Mouse (Mus musculus): Measurements from ENCODE around the gene Spock1. TPM values are rescaled to one million over a fixed set of nuclear protein-coding genes. Genes with fewer than 3 reads are reported as not detected.

Spock1 gene
- polyA plus RNA-seq, 1 experiment from 2014 or later, result 3.7 TPM

GRCm38 (mm10) chr13:57671919-57672318 is 236.2 kb downstream of the Spock1 start:
- Histone ChIP-seq H3K4me3 (replicated peaks) (no peak overlapping the region), H3K27ac (no peak overlapping the region), H3K4me1 (no peaks in the 10 kb centered on the region), H3K36me3 (no peaks in the 10 kb centered on the region), H3K9me3 (no peaks in the 10 kb centered on the region), H3K27me3 (replicated peaks) (no peaks in the 10 kb centered on the region), H3K4me2 (no peak overlapping the region), H3K9ac (no peak overlapping the region)
- 74% methylated on average over 9 of the region's 9 CpGs for WGBS
- no peak for ATAC-seq (ENCODE audit: insufficient read depth, low FRiP score, low read depth)

DNA sequence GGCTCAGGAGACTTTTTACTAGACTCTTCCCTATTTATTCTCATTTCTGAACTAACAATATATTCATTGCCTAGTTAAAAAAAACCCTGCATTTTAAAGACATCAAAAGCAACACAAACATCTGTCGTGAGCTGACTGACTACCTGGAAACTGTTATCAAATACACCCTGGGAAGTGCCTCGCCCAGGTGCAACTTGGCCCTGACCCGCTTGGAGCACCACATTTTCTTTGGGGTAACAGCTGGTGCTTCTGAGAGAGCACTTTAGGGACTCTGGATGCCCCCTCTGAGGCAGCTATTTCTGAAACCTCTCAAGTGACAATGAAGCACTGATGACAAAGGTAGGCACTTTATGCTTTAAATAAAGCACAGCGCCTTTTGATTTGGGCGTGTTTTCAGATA is 236.8 kb downstream of the Spock1 start:
- Histone ChIP-seq H3K27ac (no peak overlapping the region), H3K27me3 (replicated peaks) (no peaks in the 10 kb centered on the region), H3K9ac (no peak overlapping the region), H3K4me1 (no peaks in the 10 kb centered on the region), H3K36me3 (no peaks in the 10 kb centered on the region), H3K4me3 (replicated peaks) (no peak overlapping the region), H3K9me3 (no peaks in the 10 kb centered on the region), H3K4me2 (no peak overlapping the region)
- WGBS, result 71% methylated on average over 5 of the region's 5 CpGs
- no peak for ATAC-seq (ENCODE audit: insufficient read depth, low FRiP score, low read depth)

- Histone ChIP-seq H3K9ac (no peak overlapping the region), H3K36me3 (no peaks in the 10 kb centered on the region), H3K4me1 (no peaks in the 10 kb centered on the region), H3K4me3 (replicated peaks) (no peak overlapping the region), H3K27ac (no peak overlapping the region), H3K4me2 (no peak overlapping the region), H3K9me3 (no peaks in the 10 kb centered on the region), H3K27me3 (replicated peaks) (no peaks in the 10 kb centered on the region)
- WGBS, result 70% methylated on average over 3 of the region's 3 CpGs
- no peak for ATAC-seq (ENCODE audit: insufficient read depth, low FRiP score, low read depth)
These were observed 240.5 kb downstream of the Spock1 start for GRCm38 (mm10) chr13:57667621-57668020.

DNA sequence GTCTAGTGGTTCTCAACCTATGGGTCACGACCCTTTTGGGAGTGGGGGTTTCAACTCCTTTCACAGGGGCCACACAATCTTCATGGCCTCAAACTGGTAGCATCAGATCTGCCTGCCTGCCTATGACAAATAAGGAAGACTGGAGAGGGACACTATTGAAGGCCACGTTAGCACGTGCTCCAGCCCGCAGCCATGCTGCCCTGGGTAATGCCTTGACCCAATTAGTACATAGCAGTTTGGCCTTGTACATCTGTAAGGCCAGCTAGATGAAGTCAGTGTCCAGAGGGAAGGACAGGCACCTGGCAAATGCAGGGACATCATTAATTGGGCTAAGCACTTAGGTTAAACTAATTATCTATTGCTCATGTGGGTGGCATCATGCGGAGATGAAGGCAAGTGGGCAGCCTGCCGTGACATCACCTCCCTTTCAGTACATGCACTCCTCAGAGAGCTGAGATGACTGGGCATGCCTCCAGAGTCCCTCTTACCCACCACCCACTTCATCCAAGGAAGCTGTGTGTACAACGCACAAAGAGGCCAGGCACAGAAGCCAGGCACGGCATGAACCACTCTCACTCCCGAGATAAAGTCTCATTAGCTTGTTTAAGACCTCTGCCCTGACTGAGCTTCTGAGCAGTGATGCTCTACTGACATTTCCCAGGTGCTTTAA is 241.8 kb downstream of the Spock1 start:
- H3K4me3 ChIP-seq (replicated peaks), result no peak overlapping the region
- no peaks in the 10 kb centered on the region for H3K9me3 ChIP-seq
- H3K4me1 ChIP-seq, result no peaks in the 10 kb centered on the region
- 50% methylated on average over 9 of the region's 9 CpGs for WGBS
- H3K27ac ChIP-seq, result no peak overlapping the region
- no peak overlapping the region for H3K9ac ChIP-seq
- H3K4me2 ChIP-seq, result no peak overlapping the region
- ATAC-seq (ENCODE audit: insufficient read depth, low FRiP score, low read depth), result no peak
- H3K36me3 ChIP-seq, result no peaks in the 10 kb centered on the region
- H3K27me3 ChIP-seq (replicated peaks), result no peaks in the 10 kb centered on the region

GRCm38 (mm10) chr13:57662554-57662953 is 245.6 kb downstream of the Spock1 start:
- no peak overlapping the region for H3K4me2 ChIP-seq
- no peak for ATAC-seq (ENCODE audit: insufficient read depth, low FRiP score, low read depth)
- H3K9me3 ChIP-seq, result no peaks in the 10 kb centered on the region
- H3K9ac ChIP-seq, result no peak overlapping the region
- H3K27me3 ChIP-seq (replicated peaks), result no peaks in the 10 kb centered on the region
- H3K27ac ChIP-seq, result no peak overlapping the region
- WGBS, result 71% methylated on average over 4 of the region's 4 CpGs
- H3K4me3 ChIP-seq (replicated peaks), result no peak overlapping the region
- no peaks in the 10 kb centered on the region for H3K36me3 ChIP-seq
- H3K4me1 ChIP-seq, result no peaks in the 10 kb centered on the region

DNA sequence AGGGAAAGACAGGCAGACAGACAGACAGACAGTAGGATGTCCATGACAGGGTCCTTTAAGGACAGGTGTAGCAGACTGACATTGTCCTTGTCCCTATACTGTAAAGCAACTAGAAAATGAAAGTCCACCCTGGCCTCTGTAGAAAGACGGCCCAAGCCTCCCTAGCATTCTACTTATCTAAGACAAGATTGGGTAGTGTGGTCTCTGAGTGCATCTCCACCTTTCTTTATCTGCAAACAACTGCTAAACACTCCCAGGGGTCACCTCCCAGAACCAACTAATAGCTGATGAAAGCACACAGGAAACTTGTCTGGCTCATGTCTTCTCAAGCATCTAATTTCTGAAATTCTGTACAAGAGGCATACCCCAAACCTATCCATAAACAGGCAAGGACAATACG is 247.6 kb downstream of the Spock1 start:
- no peak for ATAC-seq (ENCODE audit: insufficient read depth, low FRiP score, low read depth)
- Histone ChIP-seq H3K4me1 (no peaks in the 10 kb centered on the region), H3K27ac (no peak overlapping the region), H3K4me2 (no peak overlapping the region), H3K4me3 (replicated peaks) (no peak overlapping the region), H3K9me3 (no peaks in the 10 kb centered on the region), H3K9ac (no peak overlapping the region), H3K36me3 (no peaks in the 10 kb centered on the region), H3K27me3 (replicated peaks) (no peaks in the 10 kb centered on the region)
- WGBS, result 80% methylated on average over 2 of the region's 2 CpGs

- Histone ChIP-seq H3K27me3 (replicated peaks) (no peaks in the 10 kb centered on the region), H3K4me2 (no peak overlapping the region), H3K9ac (no peak overlapping the region), H3K4me1 (no peaks in the 10 kb centered on the region), H3K27ac (no peak overlapping the region), H3K36me3 (no peaks in the 10 kb centered on the region), H3K9me3 (no peaks in the 10 kb centered on the region), H3K4me3 (replicated peaks) (no peak overlapping the region)
- ATAC-seq (ENCODE audit: insufficient read depth, low FRiP score, low read depth), result no peak
- 57% methylated on average over 3 of the region's 3 CpGs for WGBS
These were observed 248.3 kb downstream of the Spock1 start for GRCm38 (mm10) chr13:57659872-57660271.

DNA sequence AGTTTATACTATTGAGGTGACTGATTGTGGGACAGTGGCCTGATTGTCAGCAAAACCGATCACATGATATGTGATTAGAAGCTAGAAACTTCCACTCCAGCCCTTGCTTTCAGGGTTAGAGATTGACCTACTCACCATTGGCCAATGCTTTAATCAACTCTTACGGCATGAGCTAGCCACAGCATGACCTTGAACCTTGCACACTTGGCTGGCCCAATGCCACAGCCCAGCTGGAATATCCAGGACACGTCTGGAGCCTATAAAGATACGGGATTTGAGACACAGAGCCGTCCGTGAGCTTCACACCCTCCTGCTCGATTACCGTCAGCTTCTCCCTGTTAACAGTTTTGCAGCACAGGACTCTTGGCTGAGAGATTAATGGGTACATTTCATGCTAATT is 251.5 kb downstream of the Spock1 start:
- H3K27ac ChIP-seq, result no peak overlapping the region
- no peak for ATAC-seq (ENCODE audit: insufficient read depth, low FRiP score, low read depth)
- no peak overlapping the region for H3K4me3 ChIP-seq (replicated peaks)
- no peaks in the 10 kb centered on the region for H3K9me3 ChIP-seq
- H3K27me3 ChIP-seq (replicated peaks), result no peaks in the 10 kb centered on the region
- H3K36me3 ChIP-seq, result no peaks in the 10 kb centered on the region
- H3K4me1 ChIP-seq, result no peaks in the 10 kb centered on the region
- no peak overlapping the region for H3K4me2 ChIP-seq
- 66% methylated on average over 8 of the region's 8 CpGs for WGBS
- H3K9ac ChIP-seq, result no peak overlapping the region

- Histone ChIP-seq H3K9ac (no peak overlapping the region), H3K27ac (no peak overlapping the region), H3K4me1 (no peaks in the 10 kb centered on the region), H3K4me2 (no peak overlapping the region), H3K4me3 (replicated peaks) (no peak overlapping the region), H3K9me3 (no peaks in the 10 kb centered on the region), H3K36me3 (no peaks in the 10 kb centered on the region), H3K27me3 (replicated peaks) (no peaks in the 10 kb centered on the region)
- WGBS, result 80% methylated on average over 7 of the region's 7 CpGs
- ATAC-seq (ENCODE audit: insufficient read depth, low FRiP score, low read depth), result no peak
These were observed 253.8 kb downstream of the Spock1 start for GRCm38 (mm10) chr13:57654362-57654761.

DNA sequence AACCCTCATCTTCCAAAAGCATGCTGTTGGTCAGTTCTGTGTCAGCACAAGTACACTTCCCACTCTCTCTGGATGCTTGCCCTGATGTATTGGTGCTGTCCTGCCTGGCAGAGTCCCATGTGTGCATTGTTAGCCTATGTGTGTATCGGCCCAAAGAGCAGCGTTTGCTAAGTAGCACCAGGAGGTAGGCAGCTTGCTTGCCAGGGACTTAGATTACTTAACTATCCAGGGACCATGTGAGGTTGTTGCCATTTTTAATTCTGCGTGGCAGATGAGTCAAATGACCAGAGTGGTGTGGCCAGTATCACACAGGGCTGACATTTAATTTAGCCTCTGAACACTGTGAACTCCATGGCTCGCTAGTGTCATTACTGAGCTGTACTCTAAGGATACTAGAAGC is 256.9 kb downstream of the Spock1 start:
- no peak for ATAC-seq (ENCODE audit: insufficient read depth, low FRiP score, low read depth)
- H3K9me3 ChIP-seq, result no peaks in the 10 kb centered on the region
- no peak overlapping the region for H3K4me2 ChIP-seq
- no peak overlapping the region for H3K27ac ChIP-seq
- H3K4me3 ChIP-seq (replicated peaks), result no peak overlapping the region
- no peak overlapping the region for H3K9ac ChIP-seq
- no peaks in the 10 kb centered on the region for H3K36me3 ChIP-seq
- no peaks in the 10 kb centered on the region for H3K27me3 ChIP-seq (replicated peaks)
- 80% methylated on average over 4 of the region's 4 CpGs for WGBS
- no peaks in the 10 kb centered on the region for H3K4me1 ChIP-seq

DNA sequence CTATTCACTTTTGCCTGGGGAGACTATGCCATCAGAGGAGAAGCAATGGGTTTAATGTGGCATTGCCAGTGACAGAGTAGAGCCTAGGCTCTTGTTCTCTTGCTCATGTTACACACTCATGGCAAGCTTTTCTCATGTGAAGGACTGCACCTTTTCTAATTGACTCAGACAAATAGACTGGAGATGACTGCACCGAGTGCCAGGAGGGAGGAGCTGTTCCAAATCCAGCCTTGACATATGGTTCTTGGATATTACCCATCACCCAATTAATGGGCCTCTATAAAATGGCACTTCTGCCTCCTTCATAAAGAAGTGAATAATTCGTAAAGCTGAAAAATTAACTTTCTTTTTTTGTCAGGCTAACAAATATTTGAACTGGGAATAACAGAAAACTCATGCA is 259.3 kb downstream of the Spock1 start:
- Histone ChIP-seq H3K4me1 (no peaks in the 10 kb centered on the region), H3K36me3 (no peaks in the 10 kb centered on the region), H3K4me2 (no peak overlapping the region), H3K27me3 (replicated peaks) (no peaks in the 10 kb centered on the region), H3K9ac (no peak overlapping the region), H3K27ac (no peak overlapping the region), H3K4me3 (replicated peaks) (no peak overlapping the region), H3K9me3 (no peaks in the 10 kb centered on the region)
- WGBS, result 60% methylated on average over 2 of the region's 2 CpGs
- no peak for ATAC-seq (ENCODE audit: insufficient read depth, low FRiP score, low read depth)

- Histone ChIP-seq H3K4me2 (no peak overlapping the region), H3K36me3 (no peaks in the 10 kb centered on the region), H3K9me3 (no peaks in the 10 kb centered on the region), H3K4me1 (no peaks in the 10 kb centered on the region), H3K9ac (no peak overlapping the region), H3K4me3 (replicated peaks) (no peak overlapping the region), H3K27me3 (replicated peaks) (no peaks in the 10 kb centered on the region), H3K27ac (no peak overlapping the region)
- ATAC-seq (ENCODE audit: insufficient read depth, low FRiP score, low read depth), result no peak
- 73% methylated on average over 4 of the region's 4 CpGs for WGBS
These were observed 260.7 kb downstream of the Spock1 start for GRCm38 (mm10) chr13:57647456-57647855.

DNA sequence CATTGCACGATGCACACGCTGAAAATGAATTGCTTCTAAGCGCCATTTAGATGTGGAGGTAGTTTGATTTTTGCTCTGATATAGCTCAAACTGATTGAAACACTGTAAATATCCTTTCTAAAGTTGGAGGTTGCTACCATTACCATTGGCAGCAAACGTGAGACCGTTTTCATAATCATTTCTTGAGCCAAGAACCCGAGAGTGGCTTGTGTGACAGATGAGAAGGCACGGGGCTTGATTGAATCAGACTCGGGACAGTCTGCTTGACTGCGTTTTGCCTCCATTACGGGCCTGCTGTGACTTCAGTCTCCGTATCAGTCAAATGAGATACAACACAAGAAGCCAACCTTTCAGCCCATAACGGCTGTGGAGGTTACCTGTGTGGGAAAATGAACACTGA is 265.1 kb downstream of the Spock1 start:
- no peaks in the 10 kb centered on the region for H3K27me3 ChIP-seq (replicated peaks)
- 78% methylated on average over 12 of the region's 12 CpGs for WGBS
- H3K4me1 ChIP-seq, result no peaks in the 10 kb centered on the region
- H3K4me3 ChIP-seq (replicated peaks), result no peak overlapping the region
- no peaks in the 10 kb centered on the region for H3K36me3 ChIP-seq
- H3K4me2 ChIP-seq, result no peak overlapping the region
- H3K9me3 ChIP-seq, result no peaks in the 10 kb centered on the region
- H3K27ac ChIP-seq, result no peak overlapping the region
- ATAC-seq (ENCODE audit: insufficient read depth, low FRiP score, low read depth), result no peak
- H3K9ac ChIP-seq, result no peak overlapping the region

Data from stomach, embryonic 15.5 days (tissue).